Mouse (Mus musculus) midbrain, postnatal 0 days (tissue): ENCODE measurements at regions not wholly inside any gene's neighbourhood (a gene's known extent, or its start where the extent isn't known, plus 50 kb on each side); places are given as distances from the start of the nearest gene placed in this dataset.

Source experiments
- ATAC-seq: fragments of 200-750 bp; cut with Nextera tagmentation; 2 replicates; pipeline ENCODE4 v1.8.0; 2017; ENCODE audit warnings: moderate number of reproducible peaks, mild to moderate bottlenecking, moderate TSS enrichment, moderate library complexity; ENCODE audit not compliant: low FRiP score
- DNase-seq: peaks from one replicate; pipeline ENCODE4 v3.0.0-alpha.2; 2015; ENCODE audit warnings: low spot score
- H3K27ac ChIP-seq: fragments of 300-500 bp; sonication (generic); 2 replicates; pipeline ENCODE4 v1.5.1; 2014; ENCODE audit warnings: low read depth, mild to moderate bottlenecking, low read length, mixed read lengths
- H3K27me3 ChIP-seq: fragments of 300-500 bp; sonication (generic); 2 replicates; pipeline ENCODE4 v1.6.1; 2014; ENCODE audit warnings: low read length, control low read depth, mixed read lengths; ENCODE audit not compliant: insufficient read depth
- H3K36me3 ChIP-seq: fragments of 300-500 bp; sonication (generic); 2 replicates; pipeline ENCODE4 v1.6.1; 2014; ENCODE audit warnings: low read length, control low read depth, mixed read lengths; ENCODE audit not compliant: insufficient read depth
- H3K4me1 ChIP-seq: fragments of 300-500 bp; sonication (generic); 2 replicates; pipeline ENCODE4 v1.6.1; 2014; ENCODE audit warnings: mild to moderate bottlenecking, control low read depth, antibody characterized with exemption, low read length, mixed read lengths; ENCODE audit not compliant: insufficient read depth
- H3K4me2 ChIP-seq: fragments of 300-500 bp; sonication (generic); 2 replicates; pipeline ENCODE4 v1.6.1; 2014; ENCODE audit warnings: low read depth, mild to moderate bottlenecking, low read length, mixed read lengths; ENCODE audit not compliant: poor library complexity, severe bottlenecking
- H3K4me3 ChIP-seq: fragments of 300-500 bp; sonication (generic); 2 replicates; pipeline ENCODE4 v1.5.1; 2014; ENCODE audit warnings: low read depth, mild to moderate bottlenecking, low read length, moderate library complexity
- H3K9ac ChIP-seq: fragments of 300-500 bp; sonication (generic); replicated peaks from 2 replicates; pipeline ENCODE4 v1.6.1; 2014; ENCODE audit warnings: mild to moderate bottlenecking, low read length, moderate library complexity, mixed read lengths; ENCODE audit not compliant: poor library complexity, severe bottlenecking
- H3K9me3 ChIP-seq: fragments of 300-500 bp; sonication (generic); 2 replicates; pipeline ENCODE4 v1.6.1; 2016; ENCODE audit warnings: low read length, control low read depth
- CTCF ChIP-seq: IDR thresholded peaks from 2 replicates; pipeline ENCODE4 v1.5.1; 2016; ENCODE audit warnings: antibody characterized with exemption, mild to moderate bottlenecking
- WGBS: fragments of 180-500 bp; shearing (Covaris S2); extraction: QIAGEN DNeasy Blood & Tissue Kit; methylation state at CpG from one replicate; pipeline ENCODE4 v1.1.7; 2014; 5-methylcytosine and 5-hydroxymethylcytosine counted together

GRCm38 (mm10) chr4:28754960-28755692 is 57.8 kb upstream of the Epha7 start:
- Histone ChIP-seq H3K4me2 (no peak overlapping the region), H3K4me3 (no peak overlapping the region), H3K4me1 (no peaks in the 10 kb centered on the region), H3K27ac (no peak overlapping the region), H3K36me3 (no peaks in the 10 kb centered on the region), H3K9me3 (no peaks in the 10 kb centered on the region), H3K9ac (no peak overlapping the region), H3K27me3 (no peaks in the 10 kb centered on the region)
- DNase-seq: peak; percentile 32
- no peak for TF ChIP-seq CTCF
- WGBS: 40% methylated on average over 5 of the region's 5 CpGs
- ATAC-seq: no peak

GRCm38 (mm10) chr4:28762378-28762777 is 50.6 kb upstream of the Epha7 start:
- Histone ChIP-seq H3K36me3 (no peaks in the 10 kb centered on the region), H3K9me3 (no peaks in the 10 kb centered on the region), H3K4me2 (no peak overlapping the region), H3K27ac (no peak overlapping the region), H3K9ac (no peak overlapping the region), H3K27me3 (no peaks in the 10 kb centered on the region), H3K4me1 (no peaks in the 10 kb centered on the region), H3K4me3 (no peak overlapping the region)
- 67% methylated on average over 2 of the region's 2 CpGs for WGBS
- no peak for ATAC-seq
- no peak for DNase-seq
- no peak for TF ChIP-seq CTCF
